Mouse (Mus musculus) NIH3T3 (cell line): Measurements from ENCODE around the gene Trappc10.
A peak's percentile ranks its signal among the peaks of the same experiment; 100 is the strongest.

ENCODE experiments used
- DNase-seq: peaks from one replicate; pipeline ENCODE4 v3.0.0-alpha.2; 2012; ENCODE audit warnings: low read depth

Trappc10 gene

DNA sequence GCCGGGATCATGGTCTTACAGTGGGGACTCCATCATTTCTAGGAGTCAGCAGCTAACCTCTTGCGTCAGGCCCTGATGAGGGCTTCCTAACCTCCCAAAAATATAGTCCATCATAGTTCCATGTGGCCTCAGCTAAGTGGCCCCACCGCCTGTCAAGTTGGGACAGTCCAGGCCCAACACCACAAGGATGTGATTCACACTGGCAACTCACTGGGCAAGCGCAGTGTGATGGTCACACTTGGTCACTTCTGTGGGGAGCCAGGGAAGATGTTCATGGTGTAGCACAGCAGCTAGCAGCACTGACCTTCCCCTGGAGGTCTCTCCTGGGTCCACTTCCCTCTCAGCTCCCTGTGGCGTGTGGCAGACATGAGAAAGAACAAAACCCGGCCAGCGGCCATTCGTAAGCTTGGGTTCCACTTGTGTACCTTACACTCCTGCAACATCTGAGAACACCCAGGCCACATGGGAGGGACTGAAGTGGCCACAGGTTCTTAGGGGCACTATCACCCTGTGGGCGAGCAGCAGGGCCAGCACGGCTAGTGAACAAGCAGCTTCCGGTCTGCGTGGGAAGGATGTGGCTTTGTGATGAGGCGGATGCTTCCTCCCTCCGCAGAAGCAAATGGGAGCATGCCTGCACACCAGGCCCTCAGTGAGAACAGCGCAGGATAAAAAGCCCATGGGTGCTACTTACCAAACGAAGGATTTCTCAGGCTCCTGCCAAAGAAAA is 83.9 kb downstream of the Trappc10 start:
- no peak for DNase-seq

DNA sequence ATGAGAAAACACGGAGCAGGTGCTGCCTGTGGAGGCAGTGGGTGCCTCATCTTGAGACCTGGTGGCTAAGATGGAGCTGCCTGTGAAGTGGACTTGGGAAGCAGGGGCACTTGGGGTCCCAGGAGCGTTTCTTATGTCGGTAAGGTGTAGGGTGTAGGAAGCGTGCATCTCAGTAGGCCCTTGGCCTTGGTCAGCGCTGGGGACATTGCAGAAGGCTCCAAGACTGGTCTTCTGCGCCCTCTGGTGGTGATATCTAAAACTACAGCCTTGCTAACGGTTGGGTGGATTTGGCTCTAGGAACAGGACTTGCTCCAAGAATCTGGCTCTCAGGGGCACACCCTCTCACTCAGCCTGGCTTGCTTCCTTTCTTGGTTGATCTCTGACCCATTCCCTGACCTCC is 84.5 kb downstream of the Trappc10 start:
- peak; percentile 91 for DNase-seq

DNA sequence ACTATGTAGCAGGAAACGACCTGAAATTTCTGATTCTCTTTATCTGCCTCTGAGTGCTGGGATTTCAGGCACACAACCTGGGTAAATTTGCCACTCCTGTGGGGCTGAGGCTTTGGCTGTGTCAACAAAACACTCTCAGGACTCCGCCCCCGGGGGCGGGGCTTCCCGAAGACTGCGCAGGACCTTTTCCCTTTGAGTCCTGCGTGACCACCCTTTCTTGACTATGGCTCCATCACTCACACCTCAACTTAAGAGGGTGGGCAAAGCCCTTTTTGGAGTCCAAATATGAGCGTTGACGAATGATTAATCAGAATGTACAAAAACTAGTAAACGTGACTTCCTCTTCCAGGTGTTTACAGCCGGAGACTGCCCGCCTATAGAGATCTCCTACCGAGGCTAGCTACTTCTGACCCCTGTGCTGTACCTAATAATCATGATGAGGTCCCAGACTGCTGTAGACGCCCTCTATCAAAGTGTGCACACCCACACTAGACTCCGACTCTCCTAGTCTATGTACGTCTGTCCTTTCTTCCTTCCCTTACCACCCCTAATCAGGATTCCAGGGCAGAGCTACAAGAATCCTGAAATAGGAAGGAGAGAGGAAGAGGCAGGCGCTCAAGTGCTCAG is 85.1 kb downstream of the Trappc10 start:
- DNase-seq, result no peak

DNA sequence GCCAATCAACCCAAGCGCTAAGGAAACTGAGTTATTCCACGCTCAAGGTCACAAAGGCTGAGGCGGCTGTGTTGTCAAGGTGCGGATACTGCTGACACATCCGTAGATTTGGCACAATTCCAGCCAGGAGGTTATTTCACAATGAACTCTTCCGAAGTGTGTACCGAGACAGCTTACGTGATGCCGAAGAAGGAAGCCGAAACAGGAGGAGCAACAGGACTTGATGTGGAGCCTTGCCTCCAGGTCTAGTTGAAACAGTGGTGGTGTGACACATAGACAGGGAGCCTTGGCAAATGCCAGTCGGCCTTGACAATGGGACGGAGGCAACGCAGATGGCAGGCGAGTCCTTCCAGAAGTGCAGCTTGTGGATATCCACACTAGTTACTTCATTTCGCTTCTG is 86.4 kb downstream of the Trappc10 start:
- no peak for DNase-seq

DNA sequence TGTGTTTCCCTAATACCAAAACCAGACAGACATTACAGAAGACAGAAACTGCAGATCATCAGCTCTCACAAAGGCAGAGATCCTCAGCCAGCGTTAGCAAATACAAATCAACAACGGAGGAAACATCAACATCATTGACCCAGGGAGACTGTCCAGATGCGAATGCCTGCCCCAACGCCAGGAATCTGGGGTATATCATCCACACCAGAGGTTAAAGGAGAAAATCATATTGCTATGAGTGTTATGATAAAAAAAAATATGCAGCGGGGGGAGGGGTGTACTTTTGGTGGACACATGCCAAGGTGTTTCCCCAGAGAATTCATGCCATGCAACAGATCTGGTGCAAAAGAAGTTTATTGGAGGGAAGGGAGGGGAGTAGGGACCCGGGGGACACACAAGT is 87.5 kb downstream of the Trappc10 start:
- DNase-seq, result no peak

DNA sequence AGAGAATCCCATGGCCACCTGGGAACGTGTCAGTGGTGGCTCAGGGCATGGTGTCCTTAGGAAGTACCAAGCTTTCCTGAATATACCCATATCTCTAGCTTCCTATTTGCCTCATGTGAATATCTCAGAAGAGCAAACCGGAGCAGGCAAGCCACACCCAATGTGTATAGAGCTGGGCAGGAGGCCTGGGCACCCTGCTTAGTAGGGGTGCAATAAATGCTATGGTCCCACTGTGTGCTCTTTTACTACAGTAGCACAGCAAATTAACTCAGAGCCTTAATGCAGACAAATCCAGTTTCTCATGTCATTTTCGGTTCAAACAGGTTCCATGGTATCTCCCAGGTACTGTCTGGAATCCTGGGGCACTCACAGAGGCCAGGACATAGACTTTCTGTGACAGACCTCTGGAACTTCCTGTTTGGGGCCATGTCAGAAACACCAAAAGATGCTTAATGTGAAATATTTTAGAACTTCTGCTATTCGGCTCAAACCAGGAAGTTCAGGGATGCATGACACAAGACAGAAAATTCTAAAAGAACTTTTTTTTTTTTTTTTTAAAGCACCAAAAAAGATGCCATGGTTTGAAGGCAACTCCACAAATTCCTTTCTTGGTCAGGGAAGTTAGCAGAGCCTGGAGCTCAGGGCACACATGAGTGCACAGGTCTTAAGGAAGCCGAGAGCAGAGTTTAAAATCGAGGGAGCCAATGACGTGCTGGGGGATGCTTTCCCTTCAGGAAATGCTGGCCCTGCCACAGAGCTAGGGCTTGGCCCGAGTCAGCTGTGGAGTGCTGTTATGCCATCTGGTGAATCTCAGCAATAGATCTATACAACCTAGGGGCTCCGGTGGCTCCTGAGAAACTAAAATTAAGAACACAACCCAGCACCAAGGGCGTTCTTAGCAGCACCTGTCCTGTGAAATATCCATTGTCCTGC is 95.3 kb downstream of the Trappc10 start:
- no peak for DNase-seq

DNA sequence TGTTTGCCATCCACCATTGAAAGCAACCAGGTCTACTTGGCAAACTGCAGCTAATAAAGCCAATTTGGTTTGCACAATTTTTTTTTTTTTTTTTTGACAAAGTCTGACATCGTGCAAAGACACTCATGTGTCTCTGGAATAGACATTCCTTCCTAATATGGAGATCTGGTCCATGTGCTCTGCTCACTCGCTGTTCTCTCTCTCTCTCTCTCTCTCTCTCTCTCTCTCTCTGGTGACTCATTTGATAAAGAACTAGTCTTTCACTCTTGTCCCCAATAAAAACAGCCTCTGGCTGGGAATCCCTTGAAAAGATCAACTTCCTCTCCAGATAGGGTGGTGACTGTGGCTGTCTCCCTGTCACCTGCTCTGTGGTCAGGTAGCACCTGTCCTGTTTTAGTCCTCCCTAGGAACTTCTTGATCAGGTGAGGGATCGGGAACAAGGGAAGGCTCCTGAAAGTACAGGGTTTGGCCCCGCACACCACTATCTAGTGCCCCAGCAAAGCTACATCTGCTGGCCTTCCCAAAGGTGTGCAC is 96.5 kb downstream of the Trappc10 start:
- no peak for DNase-seq

DNA sequence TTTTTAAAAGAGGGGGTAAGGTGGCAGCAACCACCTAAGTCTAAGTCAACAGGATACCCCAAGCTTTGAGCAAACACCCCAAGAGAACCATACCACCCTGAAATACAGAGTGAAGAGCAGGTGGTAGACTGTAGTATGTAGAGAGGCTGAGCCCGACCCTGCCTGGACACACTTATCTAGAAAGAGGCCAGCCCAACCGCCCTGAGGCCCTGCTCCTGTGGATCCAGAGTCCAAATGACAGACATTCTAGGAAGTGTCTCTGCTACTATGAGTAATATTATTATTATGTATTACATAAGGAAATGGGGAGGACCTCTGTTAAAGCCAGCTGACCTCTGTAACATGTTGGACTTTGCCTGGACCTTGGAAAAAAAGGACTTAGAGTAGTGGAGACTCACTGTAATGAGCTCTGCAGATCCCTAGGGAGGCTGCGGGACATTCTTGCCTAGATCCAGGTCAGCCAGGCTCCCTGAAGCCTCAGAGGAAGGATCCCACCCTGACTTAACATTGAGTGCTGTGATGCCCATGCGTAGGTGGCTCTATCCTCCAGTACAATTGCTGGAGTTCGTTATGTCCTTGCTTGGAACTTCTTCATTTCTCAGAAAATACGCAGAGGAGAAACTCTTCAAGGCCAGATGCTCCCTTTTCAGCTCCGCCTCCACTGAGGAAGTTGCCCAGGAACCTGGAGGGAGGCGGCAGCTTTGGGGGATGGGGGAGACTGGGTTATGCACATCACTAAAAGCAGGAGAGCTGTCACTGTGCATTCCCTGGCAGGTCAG is 100.5 kb downstream of the Trappc10 start:
- no peak for DNase-seq

DNA sequence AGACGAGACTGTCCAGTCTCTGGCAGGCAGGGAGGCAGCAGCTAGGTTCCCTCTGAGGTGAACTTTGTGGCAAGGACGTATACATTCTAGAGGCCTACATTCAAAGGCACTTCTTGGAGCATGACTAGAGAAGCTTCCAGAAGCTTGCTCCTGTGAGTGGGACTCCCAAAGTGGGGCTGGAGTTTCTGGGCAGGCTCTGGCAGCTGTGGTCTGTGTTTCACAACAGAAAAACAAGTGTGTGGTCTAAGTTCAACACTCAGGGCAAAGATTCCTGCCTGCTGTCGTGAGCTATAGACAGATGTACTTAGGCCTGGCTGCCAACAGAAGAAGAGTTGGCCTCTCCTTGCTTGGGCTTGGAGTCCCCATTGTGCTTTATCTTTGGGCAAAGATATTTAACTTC is 103.6 kb downstream of the Trappc10 start:
- DNase-seq, result peak; percentile 29

DNA sequence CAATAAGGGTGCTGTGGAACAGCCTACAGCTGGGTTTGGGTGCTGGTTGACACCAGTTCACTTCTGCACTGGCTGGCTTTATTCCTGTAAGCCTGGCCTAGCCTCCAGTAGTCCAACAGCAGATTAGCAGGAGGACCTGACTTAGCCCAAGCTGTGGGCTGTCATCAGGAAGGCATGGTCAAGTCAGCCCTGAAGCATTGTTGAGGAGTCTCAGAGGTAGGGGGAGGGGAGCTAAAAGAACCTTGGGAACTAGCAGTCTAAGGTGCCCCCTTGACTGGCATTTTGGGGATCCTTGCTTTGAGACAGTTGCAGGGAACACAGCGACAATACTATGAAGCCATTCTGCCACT is 104.2 kb downstream of the Trappc10 start:
- DNase-seq, result no peak

DNA sequence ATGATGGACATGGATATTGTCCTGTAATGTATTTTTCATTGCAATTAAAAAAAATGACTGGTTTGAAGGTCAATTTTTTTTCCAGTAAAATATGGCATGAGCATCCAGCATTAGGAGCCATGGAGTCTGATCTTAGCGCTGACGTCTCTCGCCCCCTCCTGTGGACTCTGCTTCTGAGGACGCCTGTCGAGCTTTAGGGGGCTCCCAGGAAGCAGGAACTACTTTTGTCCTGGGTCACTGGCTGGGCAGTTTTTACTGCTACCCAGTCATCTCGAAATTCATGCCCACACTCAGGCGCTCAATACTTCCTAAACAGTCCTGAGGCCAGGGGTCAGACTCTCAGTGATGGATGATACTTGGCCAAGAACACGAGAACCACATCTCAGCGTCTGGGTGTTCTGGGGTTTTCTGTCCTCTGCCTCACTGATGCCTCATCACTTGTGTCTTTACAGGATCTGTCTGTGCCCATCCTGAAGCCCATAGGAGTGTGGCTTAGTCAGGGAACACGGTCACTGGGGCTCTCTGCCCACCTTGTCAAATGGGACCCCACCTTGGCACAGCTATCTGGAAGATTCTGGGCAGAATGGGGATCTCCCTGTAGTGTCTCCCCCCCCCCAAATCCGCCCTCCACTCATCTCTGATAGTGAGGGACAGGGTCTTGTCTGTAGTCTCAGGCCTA is 104.7 kb downstream of the Trappc10 start:
- DNase-seq, result no peak

DNA sequence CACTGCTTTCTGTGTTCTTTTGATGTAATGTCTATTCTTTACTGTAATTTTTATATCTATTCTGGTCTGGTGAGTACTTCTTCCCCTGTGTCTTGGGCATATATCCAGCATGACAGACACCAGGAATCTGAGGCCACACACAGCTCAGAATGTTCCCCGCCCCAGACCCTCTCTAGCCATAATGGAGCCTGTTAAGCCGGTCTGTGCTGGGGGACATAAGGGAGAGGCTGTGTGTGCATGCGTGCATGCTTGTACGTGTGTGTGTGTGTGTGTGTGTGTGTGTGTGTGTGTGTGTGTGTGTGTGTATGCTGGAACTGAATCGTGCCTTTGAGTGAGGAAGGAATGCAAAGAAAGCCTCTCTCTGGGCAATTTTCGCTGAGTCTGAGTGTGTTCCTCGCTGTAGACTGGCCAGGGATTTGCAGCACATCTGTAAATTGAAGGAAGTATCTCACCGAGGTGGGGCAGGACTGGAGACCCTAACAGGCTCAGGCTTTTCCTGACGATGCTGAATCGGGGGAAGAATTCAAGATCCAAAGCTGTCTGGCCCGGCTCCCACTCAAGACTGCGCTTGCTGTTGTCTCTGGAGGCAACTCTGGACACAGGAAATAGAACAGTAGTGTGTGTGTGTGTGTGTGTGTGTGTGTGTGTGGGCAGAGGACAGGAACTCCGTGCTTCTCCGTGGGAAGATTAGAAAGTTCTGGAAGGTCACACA is 105.5 kb downstream of the Trappc10 start:
- DNase-seq, result peak; percentile 19

DNA sequence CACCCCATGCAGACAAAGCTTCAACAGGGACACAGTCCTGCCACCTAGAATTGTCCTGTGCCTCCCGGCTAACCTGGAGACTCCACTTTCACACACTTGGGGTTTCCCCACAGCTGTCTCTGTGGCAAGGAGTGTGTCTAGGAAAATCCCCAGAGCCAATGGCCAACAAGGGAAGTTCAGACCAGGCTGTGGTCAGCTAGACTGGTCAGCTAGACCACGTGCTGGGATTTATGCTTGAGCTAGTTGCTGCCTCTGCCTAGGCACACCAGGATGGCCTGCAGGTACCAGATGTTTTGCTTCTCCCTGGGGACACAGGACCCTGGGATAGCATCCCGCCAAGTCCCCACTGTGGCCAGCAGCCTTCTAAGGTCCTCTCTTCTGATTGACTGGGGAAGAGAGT is 107.2 kb downstream of the Trappc10 start:
- DNase-seq, result no peak
